Mouse (Mus musculus) heart, postnatal 14 days (tissue): ENCODE results near the gene Apaf1. TPM values are rescaled to one million over a fixed set of nuclear protein-coding genes. Genes with fewer than 3 reads are reported as not detected.

Experiments used
- DNase-seq, 2 experiments: peaks; one replicate each; pipeline ENCODE4 v3.0.0; 2021 to 2022
- intact Hi-C: fragments of 180-260 bp; cut with DNase I; formaldehyde crosslinking; loops from one replicate; pipeline ENCODE4 v1.15.1; 2025
- total RNA-seq, 2 experiments: library from RNA; stranded (reverse); gene quantifications; 2 replicates each; pipeline ENCODE4 v1.2.3; 2021

The Apaf1 gene
- total RNA-seq, 2 experiments from 2014 or later: 11.7 to 12.1 TPM

DNA sequence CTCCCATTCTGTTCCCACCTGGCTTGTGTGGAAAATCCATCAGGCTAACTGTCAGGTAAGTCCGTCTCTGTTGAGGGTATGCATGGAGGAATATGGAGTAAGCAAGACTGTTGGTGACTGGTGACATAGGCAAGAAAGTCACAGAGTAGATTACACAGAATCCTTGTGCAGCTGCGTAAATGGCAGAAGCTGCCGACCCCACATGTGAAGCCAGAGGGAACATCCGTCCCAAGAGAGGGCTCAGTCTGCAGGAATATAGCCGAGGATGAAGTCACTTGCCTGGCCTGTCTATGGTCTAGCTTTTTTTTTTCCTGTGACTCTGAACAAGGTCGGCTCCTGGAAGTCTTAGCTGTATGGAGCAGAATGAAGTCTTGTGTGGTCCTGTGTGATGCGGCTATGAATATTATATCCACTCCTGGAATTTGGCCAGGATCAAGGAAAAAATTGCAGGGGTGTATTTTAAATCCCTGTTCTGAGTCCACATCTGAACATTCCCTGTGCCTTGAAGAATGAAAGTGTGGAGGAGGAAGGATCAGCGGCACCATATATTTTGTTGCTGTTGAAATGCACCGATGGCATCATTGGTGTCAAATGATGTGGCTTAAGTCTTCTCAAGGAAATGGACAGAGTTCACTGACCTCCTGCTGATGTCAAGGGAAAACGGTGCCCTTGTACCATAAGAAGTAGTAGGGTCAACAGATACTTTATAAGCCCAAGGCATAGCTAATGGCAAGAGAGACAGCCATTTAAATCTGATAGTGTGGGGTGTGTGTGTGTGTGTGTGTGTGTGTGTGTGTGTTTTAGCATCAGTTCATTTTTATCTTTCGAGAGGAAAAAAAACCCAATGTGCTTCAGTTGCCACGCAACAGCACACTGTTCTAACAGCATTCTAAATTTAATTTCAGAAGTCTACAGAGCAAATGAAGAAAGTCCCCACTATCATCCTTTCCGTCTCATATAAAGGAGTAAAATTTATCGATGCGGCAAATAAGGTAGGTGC is 141.7 kb downstream of the Apaf1 start:
- intact Hi-C loops: no loop called here
- DNase-seq: peak; percentile 45 to 57

Other genes starting within 250 kb of the Apaf1 start
- gene Ikbip, start 170 bp upstream of the Apaf1 start, total RNA-seq: 10 to 100 TPM; 18.2 to 18.7 TPM
- gene Slc25a3, start 41.3 kb upstream of the Apaf1 start, total RNA-seq: 1,000 to 10,000 TPM; 2,379 to 2,461 TPM
- 10 to 100 TPM; 54.4 to 60.4 TPM for gene Tmpo, start 98.5 kb upstream of the Apaf1 start, total RNA-seq